Mouse (Mus musculus) ES-E14 (cell line): ENCODE measurements around the gene Nr2f6. TPM values are rescaled to one million over a fixed set of nuclear protein-coding genes. Genes with fewer than 3 reads are reported as not detected.
"Not testable (repeated sequence)": the region's sequence is repeated elsewhere in the genome, so short reads cannot be mapped to it uniquely, and the experiment has no call there.

Source experiments
- DNase-seq: peaks from one replicate; pipeline ENCODE4 v3.0.0-alpha.2; 2013; ENCODE audit warnings: low read depth, low spot score
- H3K27ac ChIP-seq: 2 replicates; pipeline ENCODE4 v1.5.1; 2012; ENCODE audit warnings: low read depth, mild to moderate bottlenecking, low read length, moderate library complexity, mixed read lengths; ENCODE audit not compliant: poor library complexity, insufficient read depth, severe bottlenecking
- H3K36me3 ChIP-seq: 2 replicates; pipeline ENCODE4 v1.6.1; 2012; ENCODE audit warnings: mild to moderate bottlenecking, low read length, moderate library complexity, mixed read lengths; ENCODE audit not compliant: control insufficient read depth, poor library complexity, insufficient read depth, severe bottlenecking
- H3K4me1 ChIP-seq, 2 experiments: fragments of 150-350 bp in 1 of 2; sonication (generic) in 1 of 2; 2 replicates each; pipeline ENCODE4 v1.6.1; 2012; ENCODE audit warnings: low read length in 2 of 2, mild to moderate bottlenecking in 1 of 2, mixed read lengths in 1 of 2; ENCODE audit not compliant: control insufficient read depth in 2 of 2, insufficient read depth in 2 of 2, poor library complexity in 1 of 2
- H3K4me3 ChIP-seq, 2 experiments: fragments of 150-350 bp in 1 of 2; sonication (generic) in 1 of 2; 2 replicates each; pipeline ENCODE4 v1.5.1; 2012; ENCODE audit warnings: low read length in 2 of 2, low read depth in 1 of 2, mild to moderate bottlenecking in 1 of 2, mixed read lengths in 1 of 2; ENCODE audit not compliant: insufficient read depth in 1 of 2, poor library complexity in 1 of 2, severe bottlenecking in 1 of 2
- H3K9ac ChIP-seq: 2 replicates; pipeline ENCODE4 v1.6.1; 2012; ENCODE audit warnings: low read depth, mild to moderate bottlenecking, low read length, mixed read lengths; ENCODE audit not compliant: poor library complexity, insufficient read depth, severe bottlenecking
- H3K9me3 ChIP-seq: fragments of 150-350 bp; sonication (generic); 2 replicates; pipeline ENCODE4 v1.6.1; 2012; ENCODE audit warnings: low read depth, mild to moderate bottlenecking, low read length; ENCODE audit not compliant: control insufficient read depth, insufficient read depth
- CHD2 ChIP-seq: IDR thresholded peaks from 2 replicates; pipeline ENCODE4 v1.6.1; 2014; ENCODE audit warnings: mild to moderate bottlenecking, low read depth, low read length, inconsistent platforms
- HCFC1 ChIP-seq: IDR thresholded peaks from 2 replicates; pipeline ENCODE4 v1.6.1; 2012; ENCODE audit warnings: low read length, inconsistent platforms, borderline replicate concordance; ENCODE audit not compliant: insufficient read depth
- MAFK ChIP-seq: IDR thresholded peaks from 2 replicates; pipeline ENCODE4 v1.6.1; 2014; ENCODE audit warnings: mild to moderate bottlenecking, low read depth, low read length, inconsistent platforms; ENCODE audit not compliant: insufficient read depth
- ZC3H11A ChIP-seq: IDR thresholded peaks from 2 replicates; pipeline ENCODE4 v1.6.1; 2012; ENCODE audit warnings: low read depth, mild to moderate bottlenecking, inconsistent platforms, low read length, borderline replicate concordance
- ZNF384 ChIP-seq: IDR thresholded peaks from 2 replicates; pipeline ENCODE4 v1.6.1; 2012; ENCODE audit warnings: low read depth, low read length, inconsistent platforms
- in situ Hi-C, 2 experiments: fragments of 600-800 bp; cut with MboI; formaldehyde crosslinking; loops; one replicate each; pipeline ENCODE4 v1.15.1; 2025; ENCODE audit warnings: low sequenced_read_pairs in 2 of 2, inconsistent platforms in 1 of 2; ENCODE audit not compliant: unreplicated experiment in 2 of 2
- total RNA-seq: library from RNA; depleted of rRNA; stranded (reverse); fragments of 300-350 nt; gene quantifications from 2 replicates; pipeline ENCODE4 v1.2.3, GENCODE M21; 2012

Gene Nr2f6
- total RNA-seq, 1 experiment: 52.8 TPM

- Histone ChIP-seq H3K36me3 (peaks cover 44% of the 10 kb centered on the region), H3K27ac (no peak overlapping the region), H3K4me3 (no peak overlapping the region), H3K4me1 (peaks cover 2 to 14% of the 10 kb centered on the region in 2 experiments; a peak in 2 of 4 replicates), H3K9me3 (no peaks in the 10 kb centered on the region), H3K9ac (no peak overlapping the region)
- TF ChIP-seq MAFK: no peak
- no peak for DNase-seq
- in situ Hi-C loops: no loop called here
Observed at GRCm38 (mm10) chr8:71358026-71358425, 23.7 kb downstream of the Nr2f6 start.

DNA sequence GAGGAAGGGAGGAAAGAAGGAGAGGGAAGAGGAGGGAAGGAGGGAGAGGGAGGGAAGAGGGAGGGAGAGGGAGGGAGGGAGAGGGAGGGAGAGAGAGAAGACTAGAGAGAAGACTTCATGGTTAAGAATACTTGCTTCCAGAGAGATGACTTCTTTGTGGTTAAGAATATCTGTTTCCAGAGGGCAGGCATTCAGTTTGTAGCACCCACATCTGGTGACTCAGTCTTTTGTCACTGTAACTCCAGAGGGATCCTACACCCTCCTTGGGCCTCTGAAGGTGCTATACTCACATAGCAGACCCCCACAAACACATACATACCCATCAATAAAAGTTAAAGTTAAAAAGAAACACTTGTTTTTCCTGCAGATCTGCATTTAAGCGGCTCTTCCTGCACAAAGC lies 30.2 kb downstream of the Nr2f6 start:
- in situ Hi-C loops: no loop called here

GRCm38 (mm10) chr8:71351117-71351516 lies 30.6 kb downstream of the Nr2f6 start:
- in situ Hi-C loops: no loop called here
- no peak overlapping the region for H3K9ac ChIP-seq
- no peak for DNase-seq
- no peaks in the 10 kb centered on the region for H3K4me1 ChIP-seq
- H3K9me3 ChIP-seq: no peaks in the 10 kb centered on the region
- H3K4me3 ChIP-seq: no peak overlapping the region
- peaks cover 75% of the 10 kb centered on the region for H3K36me3 ChIP-seq
- TF ChIP-seq ZC3H11A (no peak), HCFC1 (no peak), CHD2 (no peak), ZNF384 (no peak), MAFK (no peak)
- H3K27ac ChIP-seq: no peak overlapping the region

More for the DNA sequence above, 30.2 kb downstream of the Nr2f6 start:
- TF ChIP-seq ZC3H11A: no peak
- no peak for TF ChIP-seq MAFK
- TF ChIP-seq ZNF384: no peak
- TF ChIP-seq CHD2: no peak
- TF ChIP-seq HCFC1: no peak
- no peak overlapping the region for H3K9ac ChIP-seq
- H3K9me3 ChIP-seq: no peaks in the 10 kb centered on the region
- no peak overlapping the region for H3K27ac ChIP-seq
- peaks cover 75% of the 10 kb centered on the region for H3K36me3 ChIP-seq
- no peak overlapping the region for H3K4me3 ChIP-seq
- no peak for DNase-seq
- H3K4me1 ChIP-seq: no peaks in the 10 kb centered on the region

GRCm38 (mm10) chr8:71346581-71346980 lies 35.2 kb downstream of the Nr2f6 start:
- in situ Hi-C loops: no loop called here
- no peak overlapping the region for H3K27ac ChIP-seq
- DNase-seq: no peak
- H3K36me3 ChIP-seq: peaks cover 59% of the 10 kb centered on the region
- H3K9me3 ChIP-seq: no peaks in the 10 kb centered on the region
- H3K9ac ChIP-seq: no peak overlapping the region
- H3K4me1 ChIP-seq: no peaks in the 10 kb centered on the region
- H3K4me3 ChIP-seq: no peak overlapping the region
- TF ChIP-seq CHD2 (no peak), HCFC1 (no peak), ZC3H11A (no peak), ZNF384 (no peak), MAFK (no peak)

- Histone ChIP-seq H3K9me3 (no peaks in the 10 kb centered on the region), H3K4me3 (no peak overlapping the region), H3K9ac (no peak overlapping the region), H3K36me3 (peaks cover 21% of the 10 kb centered on the region; the same call in 1 of the 2 replicates), H3K27ac (no peak overlapping the region), H3K4me1 (no peaks in the 10 kb centered on the region)
- TF ChIP-seq HCFC1 (no peak), MAFK (no peak), ZC3H11A (no peak), CHD2 (no peak), ZNF384 (no peak)
- peak; percentile 29 for DNase-seq
- in situ Hi-C loops: no loop called here
Observed at GRCm38 (mm10) chr8:71340625-71341024, 41.1 kb downstream of the Nr2f6 start.

- H3K4me3 ChIP-seq, H3K9ac ChIP-seq, H3K4me1 ChIP-seq, in situ Hi-C loops, DNase-seq, H3K9me3 ChIP-seq, H3K27ac ChIP-seq: not testable (repeated sequence)
- peaks cover 14% of the 10 kb centered on the region; the same call in 1 of the 2 replicates for H3K36me3 ChIP-seq
Observed at GRCm38 (mm10) chr8:71337834-71338233, 43.9 kb downstream of the Nr2f6 start.
